23 mouse cellular contexts compared by ENCODE assay signal in the genomic region with DNA sequence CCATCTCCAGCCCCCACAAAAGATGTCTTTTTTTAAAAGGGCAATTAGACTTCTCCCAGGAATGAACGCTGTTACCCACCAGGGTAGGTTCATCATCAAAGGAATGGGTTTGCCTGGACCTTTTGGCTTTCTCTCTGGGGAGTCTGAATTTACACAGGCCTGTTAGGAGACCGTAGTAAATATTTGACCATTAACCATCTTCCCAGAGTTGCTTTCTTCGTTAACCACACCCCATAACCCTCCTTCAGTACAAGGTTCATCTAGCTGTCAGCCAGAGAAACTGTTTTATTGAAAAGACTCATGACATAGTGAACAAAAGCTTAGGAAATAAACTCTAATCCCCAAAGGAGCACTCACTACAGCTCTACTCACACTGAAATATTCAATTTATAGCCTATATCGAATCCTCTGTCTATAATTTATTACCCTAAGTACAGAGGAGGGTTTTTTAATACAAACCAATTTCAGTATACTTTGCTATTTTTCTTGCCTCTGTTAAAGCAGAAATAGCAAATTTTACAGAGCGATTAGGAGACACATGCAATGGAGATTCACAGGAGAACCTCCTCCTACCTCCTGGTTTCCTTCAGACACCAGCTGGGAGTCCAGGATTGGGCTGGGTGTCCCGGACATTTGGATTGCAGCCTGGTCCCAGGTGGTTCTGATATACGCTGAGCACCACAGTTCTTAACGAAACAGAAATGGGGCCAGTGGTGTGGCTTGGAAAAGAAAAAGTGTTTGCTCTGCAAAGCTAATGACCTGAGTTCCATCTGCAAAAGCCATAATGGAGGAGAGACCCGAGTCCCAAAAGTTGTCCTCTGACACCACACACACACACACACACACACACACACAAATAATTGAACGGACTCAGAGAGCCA. TPM values are rescaled to one million over a fixed set of nuclear protein-coding genes. Genes with fewer than 3 reads are reported as not detected.
DNase-seq lines count a peak whose midpoint lies in the region; ATAC-seq and TF ChIP-seq lines count a peak whose summit lies in the region.
"Had no signal": no experiment of that assay in that cellular context is flagged by ENCODE, and none has a peak within 500 bp of the region (broad histone marks: within the 10 kb centered on the region; RNA-seq: fewer than 3 reads in every experiment).

No protein-coding gene starts in this region.

- no peak for ATAC-seq in stomach, embryonic 14.5 days (ENCODE audit: insufficient number of reproducible peaks, insufficient read depth, low FRiP score, low read depth)
- ATAC-seq in stomach, postnatal 0 days (ENCODE audit: low FRiP score, low TSS enrichment): no peak
- ATAC-seq in hindbrain, embryonic 13.5 days (ENCODE audit: low FRiP score): no peak
- ATAC-seq: CD4-positive, CD25-positive, alpha-beta regulatory T cell, adult 4 months; forebrain, embryonic 16.5 days had no signal

- no peak overlapping the region for H3K4me3 ChIP-seq in kidney, adult 2 months (ENCODE audit: insufficient read depth, low read depth, low read length)
- H3K4me3 ChIP-seq in stomach, embryonic 14.5 days (ENCODE audit: low read depth, low read length): no peak overlapping the region
- no peak overlapping the region for H3K4me3 ChIP-seq in stomach, postnatal 0 days (ENCODE audit: low read depth, low read length)
- no peak overlapping the region for H3K4me3 ChIP-seq in hindbrain, embryonic 13.5 days
- H3K4me3 ChIP-seq: embryonic facial prominence, embryonic 15.5 days; hindbrain, embryonic 15.5 days; left cerebral cortex, adult 2 months; liver, embryonic 13.5 days; midbrain, embryonic 12.5 days had no signal

- intact Hi-C loops in heart, postnatal 14 days (cut with DNase I): no loop called here

- peak; percentile 85 for DNase-seq in kidney, adult 2 months
- no peak for DNase-seq in kidney, postnatal 4 days
- no peak for DNase-seq in stomach, postnatal 0 days (ENCODE audit: low spot score)
- peak; percentile 30 for DNase-seq in kidney, postnatal 14 days
- peak; percentile 39 for DNase-seq in yolk sac, embryonic 10.5 days (ENCODE audit: low spot score)
- DNase-seq in heart, postnatal 14 days: no peak
- DNase-seq: adrenal gland, postnatal 14 days; cerebellum, adult 2 months; heart, postnatal 36 days; layer of hippocampus, adult 9-11 months; liver, embryonic 13.5 days; lung, adult 2 months; lung, postnatal 14 days; thymus, adult 18-20 months; thymus, postnatal 4 days had no signal

- H3K27me3 ChIP-seq in kidney, adult 2 months (replicated peaks; ENCODE audit: control insufficient read depth, insufficient read depth, low read length): no peaks in the 10 kb centered on the region
- H3K27me3 ChIP-seq in stomach, embryonic 14.5 days (ENCODE audit: control insufficient read depth, insufficient read depth, low read length): no peaks in the 10 kb centered on the region
- H3K27me3 ChIP-seq in stomach, postnatal 0 days (ENCODE audit: control insufficient read depth, insufficient read depth, low read length): no peaks in the 10 kb centered on the region
- H3K27me3 ChIP-seq in hindbrain, embryonic 13.5 days: no peaks in the 10 kb centered on the region
- H3K27me3 ChIP-seq: embryonic facial prominence, embryonic 15.5 days; hindbrain, embryonic 15.5 days; liver, embryonic 13.5 days; midbrain, embryonic 12.5 days had no signal

- peaks cover 14% of the 10 kb centered on the region for H3K4me1 ChIP-seq in kidney, adult 2 months (ENCODE audit: control insufficient read depth, insufficient read depth, low read length)
- H3K4me1 ChIP-seq in stomach, embryonic 14.5 days (ENCODE audit: control insufficient read depth, insufficient read depth, low read length): no peaks in the 10 kb centered on the region
- H3K4me1 ChIP-seq in stomach, postnatal 0 days (replicated peaks; ENCODE audit: control insufficient read depth, insufficient read depth): no peaks in the 10 kb centered on the region
- no peaks in the 10 kb centered on the region for H3K4me1 ChIP-seq in hindbrain, embryonic 13.5 days (replicated peaks)
- H3K4me1 ChIP-seq: embryonic facial prominence, embryonic 15.5 days; hindbrain, embryonic 15.5 days; midbrain, embryonic 12.5 days had no signal

- no peak overlapping the region for H3K4me2 ChIP-seq in stomach, embryonic 14.5 days (replicated peaks; ENCODE audit: low read depth, low read length)
- H3K4me2 ChIP-seq in stomach, postnatal 0 days (replicated peaks; ENCODE audit: low read depth): no peak overlapping the region
- H3K4me2 ChIP-seq in hindbrain, embryonic 13.5 days: no peak overlapping the region
- H3K4me2 ChIP-seq: embryonic facial prominence, embryonic 15.5 days; hindbrain, embryonic 15.5 days; liver, embryonic 13.5 days; midbrain, embryonic 12.5 days had no signal

- H3K9ac ChIP-seq in stomach, embryonic 14.5 days (replicated peaks; ENCODE audit: low read depth, low read length): no peak overlapping the region
- H3K9ac ChIP-seq in stomach, postnatal 0 days (ENCODE audit: low read length): no peak overlapping the region
- no peak overlapping the region for H3K9ac ChIP-seq in hindbrain, embryonic 13.5 days
- H3K9ac ChIP-seq: embryonic facial prominence, embryonic 15.5 days; hindbrain, embryonic 15.5 days; liver, embryonic 13.5 days; midbrain, embryonic 12.5 days had no signal

- TF ChIP-seq CTCF in kidney, adult 2 months (conservative IDR thresholded peaks at IDR 0.05; ENCODE audit: insufficient read depth, insufficient read length, low read depth, low read length): no peak
- TF ChIP-seq CTCF in stomach, postnatal 0 days (IDR thresholded peaks at IDR 0.05; ENCODE audit: low read depth): no peak

- no peak for TF ChIP-seq EP300 in stomach, postnatal 0 days (optimal IDR thresholded peaks at IDR 0.05)

- WGBS in kidney, adult 2 months: 47% methylated on average over 10 of the region's 10 CpGs
- 49% methylated on average over 10 of the region's 10 CpGs for WGBS in stomach, embryonic 14.5 days
- WGBS in stomach, postnatal 0 days: 51% methylated on average over 10 of the region's 10 CpGs
- WGBS in hindbrain, embryonic 13.5 days: 65% methylated on average over 10 of the region's 10 CpGs

- H3K27ac ChIP-seq in kidney, adult 2 months (ENCODE audit: insufficient read depth, low read depth, low read length): peak overlapping the region; percentile 58
- peak overlapping the region; percentile 21; the same call in 1 of the 2 replicates for H3K27ac ChIP-seq in stomach, embryonic 14.5 days (ENCODE audit: low read length)
- H3K27ac ChIP-seq in stomach, postnatal 0 days (replicated peaks): no peak overlapping the region
- H3K27ac ChIP-seq in hindbrain, embryonic 13.5 days: no peak overlapping the region
- H3K27ac ChIP-seq: embryonic facial prominence, embryonic 15.5 days; hindbrain, embryonic 15.5 days; left cerebral cortex, adult 2 months; liver, embryonic 13.5 days; midbrain, embryonic 12.5 days had no signal

- TF ChIP-seq POLR2A in kidney, adult 2 months (IDR thresholded peaks at IDR 0.05; ENCODE audit: low read depth, low read length): no peak

- H3K36me3 ChIP-seq in kidney, adult 2 months (ENCODE audit: control insufficient read depth, insufficient read depth, low read length): no peaks in the 10 kb centered on the region
- H3K36me3 ChIP-seq in stomach, embryonic 14.5 days (ENCODE audit: control insufficient read depth, insufficient read depth, low read length): no peaks in the 10 kb centered on the region
- no peaks in the 10 kb centered on the region for H3K36me3 ChIP-seq in stomach, postnatal 0 days (ENCODE audit: control insufficient read depth, insufficient read depth, low read length)
- H3K36me3 ChIP-seq in hindbrain, embryonic 13.5 days: no peaks in the 10 kb centered on the region
- H3K36me3 ChIP-seq: embryonic facial prominence, embryonic 15.5 days; hindbrain, embryonic 15.5 days; liver, embryonic 13.5 days; midbrain, embryonic 12.5 days had no signal

- no peaks in the 10 kb centered on the region for H3K9me3 ChIP-seq in stomach, embryonic 14.5 days (ENCODE audit: control insufficient read depth, low read depth, low read length)
- H3K9me3 ChIP-seq in stomach, postnatal 0 days (ENCODE audit: control insufficient read depth, low read length): no peaks in the 10 kb centered on the region
- no peaks in the 10 kb centered on the region for H3K9me3 ChIP-seq in hindbrain, embryonic 13.5 days
- H3K9me3 ChIP-seq: embryonic facial prominence, embryonic 15.5 days; hindbrain, embryonic 15.5 days; liver, embryonic 13.5 days; midbrain, embryonic 12.5 days had no signal

RNA-seq across cellular contexts. Expression of a gene that starts 56.1 kb away (rescaled TPM):
- 7.0 and 8.2 TPM in 2 replicates for polyA plus RNA-seq in kidney, adult 2 months (2012; rRNA removed)
- polyA plus RNA-seq in stomach, embryonic 14.5 days (2014; fragmentation: Nextera tagmentation; extraction: Ambion mirVana): 4.1 and 4.5 TPM in 2 replicates
- 1.5 and 1.7 TPM in 2 replicates for polyA plus RNA-seq in stomach, postnatal 0 days (2015; fragmentation: Nextera tagmentation; extraction: Ambion mirVana)
- total RNA-seq in heart, postnatal 14 days (2021): 10 to 100 TPM; 14.3 to 17.1 TPM
- 1.9 and 2.3 TPM in 2 replicates for polyA plus RNA-seq in hindbrain, embryonic 13.5 days (2015; fragmentation: Nextera tagmentation; extraction: Ambion mirVana)

Comparison
In these comparisons a context has a peak if more than half of its experiments do, and no peak if none do; other contexts are left out.
1. DNase-seq: peak in kidney, adult 2 months (single experiment), kidney, postnatal 14 days (single experiment) and yolk sac, embryonic 10.5 days (single experiment); none in kidney, postnatal 4 days (0 of 2), stomach, postnatal 0 days (single experiment) and heart, postnatal 14 days (0 of 2).
2. H3K27ac ChIP-seq: peak in kidney, adult 2 months (single experiment) and stomach, embryonic 14.5 days (single experiment); none in stomach, postnatal 0 days (single experiment) and hindbrain, embryonic 13.5 days (single experiment).